Mouse (Mus musculus): Measurements from ENCODE around the gene Mrpl51. TPM values are rescaled to one million over a fixed set of nuclear protein-coding genes. Genes with fewer than 3 reads are reported as not detected.

Mrpl51 gene
- polyA plus RNA-seq, 1 experiment from 2014 or later = 184 TPM

DNA sequence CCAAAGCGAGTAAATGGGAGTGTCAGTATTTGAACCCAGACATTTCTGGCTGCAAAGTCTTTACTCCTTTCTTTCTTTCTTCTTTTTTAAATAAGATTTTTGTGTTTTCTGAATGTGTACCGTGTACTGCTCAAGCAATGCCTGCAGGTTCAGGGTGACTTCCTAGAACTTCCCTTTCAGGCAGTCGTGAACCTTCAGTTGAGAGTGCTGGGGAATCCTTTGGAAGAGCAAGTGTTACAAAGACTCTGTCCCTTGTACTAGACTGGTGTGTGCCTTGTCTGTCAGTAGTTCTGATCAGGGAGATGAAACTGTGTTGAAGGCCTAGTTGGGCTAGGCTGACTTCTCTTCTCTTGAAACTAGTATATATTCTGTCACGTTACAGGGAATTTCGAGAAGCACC lies 1.2 kb downstream of the Mrpl51 start:
- ATAC-seq (ENCODE audit: low FRiP score) (no peak), DNase-seq (ENCODE audit: low spot score) (no peak)
- 51% methylated on average over 5 of the region's 5 CpGs for WGBS
- Histone ChIP-seq H3K27me3 (ENCODE audit: control insufficient read depth, insufficient read depth, low read length) (no peaks in the 10 kb centered on the region), H3K27ac (ENCODE audit: low read depth, low read length) (peak overlapping the region; percentile 96; the same call in 1 of the 2 replicates), H3K9ac (ENCODE audit: low read depth, low read length) (peak overlapping the region; percentile 77), H3K4me1 (replicated peaks; ENCODE audit: control insufficient read depth, insufficient read depth, low read length) (peaks cover 3% of the 10 kb centered on the region; the same call in 1 of the 2 replicates), H3K36me3 (ENCODE audit: control insufficient read depth, insufficient read depth, low read length) (0 out of 2 replicates have a peak, but pooled peaks cover 4% of the 10 kb centered on the region), H3K4me3 (ENCODE audit: low read depth, low read length) (peak overlapping the region; percentile 56), H3K9me3 (ENCODE audit: control insufficient read depth, low read length) (no peaks in the 10 kb centered on the region), H3K4me2 (replicated peaks; ENCODE audit: low read depth, low read length) (peak overlapping the region; percentile 56)

DNA sequence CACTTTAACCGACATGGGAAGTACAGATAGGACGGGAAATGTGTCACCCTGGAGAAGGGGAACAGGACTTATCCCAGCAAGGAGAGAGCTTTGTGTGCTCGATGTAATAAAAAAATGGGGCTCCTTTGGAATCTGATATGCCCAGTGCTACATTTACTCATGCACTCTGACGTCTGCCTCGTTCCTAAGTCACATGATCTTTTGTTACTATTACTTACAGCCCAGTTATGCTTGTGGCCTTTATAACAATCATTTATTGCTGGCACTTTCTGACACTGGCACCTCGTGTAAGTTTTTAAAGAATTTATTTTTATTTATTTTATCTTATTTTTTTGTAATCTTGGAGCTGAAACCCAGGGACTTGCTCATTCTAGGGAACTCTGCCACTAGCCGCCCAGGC lies 1.8 kb downstream of the Mrpl51 start:
- Histone ChIP-seq H3K9me3 (ENCODE audit: control insufficient read depth, low read length) (no peaks in the 10 kb centered on the region), H3K4me2 (replicated peaks; ENCODE audit: low read depth, low read length) (no peak overlapping the region), H3K4me3 (ENCODE audit: low read depth, low read length) (no peak overlapping the region), H3K9ac (ENCODE audit: low read depth, low read length) (no peak overlapping the region), H3K4me1 (replicated peaks; ENCODE audit: control insufficient read depth, insufficient read depth, low read length) (peaks cover 3% of the 10 kb centered on the region; the same call in 1 of the 2 replicates), H3K27ac (ENCODE audit: low read depth, low read length) (no peak overlapping the region), H3K36me3 (ENCODE audit: control insufficient read depth, insufficient read depth, low read length) (0 out of 2 replicates have a peak, but pooled peaks cover 4% of the 10 kb centered on the region), H3K27me3 (ENCODE audit: control insufficient read depth, insufficient read depth, low read length) (no peaks in the 10 kb centered on the region)
- ATAC-seq (ENCODE audit: low FRiP score) (no peak), DNase-seq (ENCODE audit: low spot score) (no peak)
- WGBS = 91% methylated on average over 7 of the region's 7 CpGs

DNA sequence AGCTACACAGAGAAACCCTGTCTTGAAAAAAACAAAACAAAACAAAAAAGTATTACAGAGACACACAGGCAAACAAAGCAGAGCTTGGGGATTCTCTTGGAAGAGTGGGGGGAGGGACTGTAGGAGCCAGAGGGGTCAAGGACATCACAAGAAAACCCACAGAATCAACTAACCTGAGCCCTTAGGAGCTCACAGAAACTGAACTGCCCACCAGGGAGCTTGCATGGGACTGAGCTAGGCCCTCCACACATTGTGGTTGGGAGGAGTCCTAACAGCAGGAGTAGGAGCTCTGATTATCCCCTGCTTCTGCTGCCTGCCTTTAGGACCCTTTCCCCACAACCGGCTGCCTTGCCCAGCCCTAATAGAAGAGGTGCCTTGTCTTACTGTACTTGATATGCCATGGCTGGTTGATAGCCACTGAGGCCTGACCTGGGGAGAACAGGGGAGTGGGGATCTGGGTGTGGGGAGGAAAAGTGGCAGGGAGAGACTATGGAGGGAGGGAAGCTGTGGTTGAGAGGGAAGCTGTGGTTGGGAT lies 4.0 kb downstream of the Mrpl51 start:
- H3K9ac ChIP-seq (ENCODE audit: low read depth, low read length) = no peak overlapping the region

DNA sequence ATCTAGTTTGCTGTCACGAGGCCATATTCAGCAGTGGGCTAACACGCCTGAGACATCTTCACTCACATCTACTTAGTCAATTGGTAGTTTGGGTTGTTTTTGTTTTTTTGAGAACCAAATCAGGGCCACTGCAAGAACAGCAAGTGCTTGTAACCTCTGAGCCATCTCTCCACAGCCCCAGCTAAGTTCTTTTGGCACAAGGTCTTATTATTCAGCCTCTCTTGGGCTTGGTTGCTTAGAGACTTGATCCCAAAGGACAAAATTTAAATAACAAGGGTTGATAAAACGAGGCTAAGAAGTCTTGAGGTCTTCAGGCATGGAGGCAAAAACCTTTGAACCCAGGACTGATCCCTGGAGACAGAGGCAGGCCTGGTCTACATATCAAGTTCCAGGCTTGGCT lies 4.7 kb downstream of the Mrpl51 start:
- Histone ChIP-seq H3K4me3 (ENCODE audit: low read depth, low read length) (no peak overlapping the region), H3K4me1 (replicated peaks; ENCODE audit: control insufficient read depth, insufficient read depth, low read length) (peaks cover 3% of the 10 kb centered on the region; the same call in 1 of the 2 replicates), H3K27me3 (ENCODE audit: control insufficient read depth, insufficient read depth, low read length) (no peaks in the 10 kb centered on the region), H3K27ac (ENCODE audit: low read depth, low read length) (no peak overlapping the region), H3K4me2 (replicated peaks; ENCODE audit: low read depth, low read length) (no peak overlapping the region), H3K9me3 (ENCODE audit: control insufficient read depth, low read length) (no peaks in the 10 kb centered on the region), H3K36me3 (ENCODE audit: control insufficient read depth, insufficient read depth, low read length) (no peaks in the 10 kb centered on the region), H3K9ac (ENCODE audit: low read depth, low read length) (no peak overlapping the region)
- 41% methylated on average over 3 of the region's 3 CpGs for WGBS
- DNase-seq (ENCODE audit: low spot score) (no peak), ATAC-seq (ENCODE audit: low FRiP score) (no peak)

More for the DNA sequence above, 4.0 kb downstream of the Mrpl51 start:
- Histone ChIP-seq H3K4me1 (replicated peaks; ENCODE audit: control insufficient read depth, insufficient read depth, low read length) (peaks cover 3% of the 10 kb centered on the region; the same call in 1 of the 2 replicates), H3K36me3 (ENCODE audit: control insufficient read depth, insufficient read depth, low read length) (no peaks in the 10 kb centered on the region), H3K4me3 (ENCODE audit: low read depth, low read length) (no peak overlapping the region), H3K9me3 (ENCODE audit: control insufficient read depth, low read length) (no peaks in the 10 kb centered on the region), H3K27ac (ENCODE audit: low read depth, low read length) (no peak overlapping the region), H3K27me3 (ENCODE audit: control insufficient read depth, insufficient read depth, low read length) (no peaks in the 10 kb centered on the region), H3K4me2 (replicated peaks; ENCODE audit: low read depth, low read length) (no peak overlapping the region)
- DNase-seq (ENCODE audit: low spot score) (no peak), ATAC-seq (ENCODE audit: low FRiP score) (no peak)
- WGBS = 4% methylated on average over 1 of the region's 1 CpGs

DNA sequence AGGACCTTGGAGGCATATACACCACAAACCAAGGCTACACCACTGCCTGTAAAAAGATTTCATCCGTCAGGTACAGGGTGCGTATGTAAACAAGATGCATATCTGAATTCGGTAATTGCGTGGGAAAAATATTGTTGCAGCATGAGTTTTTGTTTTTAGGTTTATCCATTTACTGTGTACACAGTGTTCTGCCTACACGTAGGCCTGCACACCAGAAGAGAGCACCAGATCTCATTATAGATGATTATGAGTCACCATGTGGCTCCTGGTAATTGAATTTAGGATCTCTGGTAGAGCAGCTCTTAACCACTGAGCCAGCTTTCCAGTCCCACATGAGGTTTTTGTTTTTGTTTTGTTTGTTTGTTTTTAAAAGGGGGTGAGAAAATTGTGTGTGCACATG lies 5.6 kb downstream of the Mrpl51 start:
- ATAC-seq (ENCODE audit: low FRiP score) = no peak

DNA sequence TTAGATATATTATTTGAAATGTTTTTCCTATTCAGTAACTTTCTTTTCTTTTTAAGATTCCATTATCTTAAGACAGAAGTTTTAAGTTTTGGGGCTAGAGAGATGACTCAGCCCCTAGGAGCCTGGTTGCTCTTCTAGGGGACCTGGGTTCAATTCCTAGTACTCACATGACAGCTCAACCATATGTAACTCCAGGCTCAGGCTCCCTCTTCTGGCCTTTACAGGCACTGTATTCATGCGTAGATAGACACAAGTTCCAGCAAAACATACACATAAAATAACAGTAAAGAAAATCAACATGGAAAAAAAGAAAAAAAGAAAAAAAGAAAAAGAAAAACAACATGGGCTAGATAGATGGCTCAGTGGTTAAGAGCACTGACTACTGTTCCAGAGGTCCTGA lies 18.8 kb downstream of the Mrpl51 start:
- Histone ChIP-seq H3K4me3 (ENCODE audit: low read depth, low read length) (no peak overlapping the region), H3K36me3 (ENCODE audit: control insufficient read depth, insufficient read depth, low read length) (no peaks in the 10 kb centered on the region), H3K27me3 (ENCODE audit: control insufficient read depth, insufficient read depth, low read length) (no peaks in the 10 kb centered on the region), H3K27ac (ENCODE audit: low read depth, low read length) (no peak overlapping the region), H3K4me1 (replicated peaks; ENCODE audit: control insufficient read depth, insufficient read depth, low read length) (no peaks in the 10 kb centered on the region), H3K9me3 (ENCODE audit: control insufficient read depth, low read length) (no peaks in the 10 kb centered on the region), H3K9ac (ENCODE audit: low read depth, low read length) (no peak overlapping the region), H3K4me2 (replicated peaks; ENCODE audit: low read depth, low read length) (no peak overlapping the region)
- ATAC-seq (ENCODE audit: low FRiP score) (no peak), DNase-seq (ENCODE audit: low spot score) (no peak)
- WGBS = 91% methylated on average over 1 of the region's 1 CpGs

More for the DNA sequence above, 5.6 kb downstream of the Mrpl51 start:
- no peak for DNase-seq (ENCODE audit: low spot score)
- no peak overlapping the region for H3K27ac ChIP-seq (ENCODE audit: low read depth, low read length)
- H3K9ac ChIP-seq (ENCODE audit: low read depth, low read length) = no peak overlapping the region
- H3K36me3 ChIP-seq (ENCODE audit: control insufficient read depth, insufficient read depth, low read length) = no peaks in the 10 kb centered on the region
- no peaks in the 10 kb centered on the region for H3K9me3 ChIP-seq (ENCODE audit: control insufficient read depth, low read length)
- H3K4me2 ChIP-seq (replicated peaks; ENCODE audit: low read depth, low read length) = no peak overlapping the region
- 89% methylated on average over 5 of the region's 5 CpGs for WGBS
- no peak overlapping the region for H3K4me3 ChIP-seq (ENCODE audit: low read depth, low read length)
- peaks cover 3% of the 10 kb centered on the region; the same call in 1 of the 2 replicates for H3K4me1 ChIP-seq (replicated peaks; ENCODE audit: control insufficient read depth, insufficient read depth, low read length)
- H3K27me3 ChIP-seq (ENCODE audit: control insufficient read depth, insufficient read depth, low read length) = no peaks in the 10 kb centered on the region

DNA sequence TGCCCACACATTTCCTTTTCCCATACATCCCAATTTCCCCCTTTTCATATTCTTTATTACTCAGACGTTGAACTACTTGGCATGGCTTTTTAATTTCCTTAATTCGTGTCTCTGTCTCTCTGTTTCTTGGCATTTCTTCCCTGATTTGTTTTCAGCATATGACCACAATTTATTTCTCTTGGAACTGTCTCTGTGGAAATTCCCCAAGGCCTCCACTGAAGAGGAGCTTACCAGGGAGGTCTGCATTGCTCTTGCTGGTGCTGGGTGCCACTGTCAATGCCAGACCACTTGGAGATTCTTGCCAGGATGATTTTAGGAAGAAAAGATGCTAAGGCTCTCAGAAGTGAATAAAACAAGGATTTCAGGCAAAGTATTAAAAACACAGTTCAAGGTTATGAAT lies 21.0 kb downstream of the Mrpl51 start:
- no peak for ATAC-seq (ENCODE audit: low FRiP score)
- WGBS = 51% methylated on average over 2 of the region's 2 CpGs
- no peak overlapping the region for H3K9ac ChIP-seq (ENCODE audit: low read depth, low read length)

DNA sequence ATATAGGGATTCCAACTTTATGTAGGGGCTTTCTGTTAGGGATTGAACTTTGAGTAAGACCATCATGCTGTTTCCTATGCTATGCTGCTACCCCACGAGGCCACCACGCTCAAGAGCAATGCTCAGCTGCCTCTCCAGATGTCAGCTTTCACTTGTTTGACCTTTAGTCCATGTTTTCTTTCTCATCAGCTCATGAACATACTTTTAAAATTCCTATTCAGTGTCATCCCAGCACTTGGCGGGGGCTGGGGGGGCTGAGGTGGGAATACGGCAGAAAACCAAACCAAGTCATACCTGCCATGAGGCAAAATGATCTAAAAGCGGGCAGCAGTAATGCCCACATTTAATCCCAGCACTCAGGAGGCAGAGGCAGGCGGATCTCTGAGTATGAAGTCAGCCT lies 21.5 kb downstream of the Mrpl51 start:
- H3K9ac ChIP-seq (ENCODE audit: low read depth, low read length) = no peak overlapping the region
- H3K9me3 ChIP-seq (ENCODE audit: control insufficient read depth, low read length) = no peaks in the 10 kb centered on the region
- no peak overlapping the region for H3K4me2 ChIP-seq (replicated peaks; ENCODE audit: low read depth, low read length)
- H3K27me3 ChIP-seq (ENCODE audit: control insufficient read depth, insufficient read depth, low read length) = no peaks in the 10 kb centered on the region
- ATAC-seq (ENCODE audit: low FRiP score) (no peak), DNase-seq (ENCODE audit: low spot score) (no peak)
- WGBS = 70% methylated on average over 6 of the region's 6 CpGs
- no peak overlapping the region for H3K27ac ChIP-seq (ENCODE audit: low read depth, low read length)
- no peak overlapping the region for H3K4me3 ChIP-seq (ENCODE audit: low read depth, low read length)
- no peaks in the 10 kb centered on the region for H3K36me3 ChIP-seq (ENCODE audit: control insufficient read depth, insufficient read depth, low read length)
- no peaks in the 10 kb centered on the region for H3K4me1 ChIP-seq (replicated peaks; ENCODE audit: control insufficient read depth, insufficient read depth, low read length)

More for the DNA sequence above, 21.0 kb downstream of the Mrpl51 start:
- Histone ChIP-seq H3K36me3 (ENCODE audit: control insufficient read depth, insufficient read depth, low read length) (no peaks in the 10 kb centered on the region), H3K4me1 (replicated peaks; ENCODE audit: control insufficient read depth, insufficient read depth, low read length) (no peaks in the 10 kb centered on the region), H3K27ac (ENCODE audit: low read depth, low read length) (no peak overlapping the region), H3K4me3 (ENCODE audit: low read depth, low read length) (no peak overlapping the region), H3K4me2 (replicated peaks; ENCODE audit: low read depth, low read length) (no peak overlapping the region), H3K9me3 (ENCODE audit: control insufficient read depth, low read length) (no peaks in the 10 kb centered on the region), H3K27me3 (ENCODE audit: control insufficient read depth, insufficient read depth, low read length) (no peaks in the 10 kb centered on the region)
- DNase-seq (ENCODE audit: low spot score) = no peak

DNA sequence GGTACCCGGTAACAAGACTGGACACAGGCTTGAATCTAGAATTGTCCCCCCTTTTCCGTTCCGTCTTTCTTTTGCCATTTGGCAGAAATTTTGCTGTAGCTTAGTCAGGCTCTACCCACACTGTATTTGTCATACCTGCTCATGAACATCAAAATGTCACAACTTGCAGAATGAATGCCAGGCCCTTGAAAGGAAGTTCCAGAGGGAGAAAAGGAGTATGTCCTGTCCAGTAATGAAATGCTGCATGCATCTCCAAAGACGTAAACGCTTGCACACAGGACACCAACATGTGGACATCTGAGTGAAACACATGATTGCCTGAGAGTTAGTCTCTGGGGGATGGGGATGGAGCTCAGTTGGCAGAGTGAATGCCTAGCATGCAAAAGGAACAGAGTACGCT lies 22.1 kb downstream of the Mrpl51 start:
- no peak overlapping the region for H3K4me2 ChIP-seq (replicated peaks; ENCODE audit: low read depth, low read length)
- no peak for DNase-seq (ENCODE audit: low spot score)
- no peak overlapping the region for H3K27ac ChIP-seq (ENCODE audit: low read depth, low read length)
- H3K27me3 ChIP-seq (ENCODE audit: control insufficient read depth, insufficient read depth, low read length) = no peaks in the 10 kb centered on the region
- no peak overlapping the region for H3K9ac ChIP-seq (ENCODE audit: low read depth, low read length)
- WGBS = 78% methylated on average over 6 of the region's 6 CpGs
- H3K36me3 ChIP-seq (ENCODE audit: control insufficient read depth, insufficient read depth, low read length) = no peaks in the 10 kb centered on the region
- H3K4me3 ChIP-seq (ENCODE audit: low read depth, low read length) = no peak overlapping the region
- H3K4me1 ChIP-seq (replicated peaks; ENCODE audit: control insufficient read depth, insufficient read depth, low read length) = no peaks in the 10 kb centered on the region
- ATAC-seq (ENCODE audit: low FRiP score) = no peak
- no peaks in the 10 kb centered on the region for H3K9me3 ChIP-seq (ENCODE audit: control insufficient read depth, low read length)
